Mouse (Mus musculus) erythroblast, adult 5-6 weeks (primary cell): Measurements from ENCODE around the gene Ccm2. TPM values are rescaled to one million over a fixed set of nuclear protein-coding genes. Genes with fewer than 3 reads are reported as not detected.

Source experiments
- ATAC-seq: replicated peaks from 2 replicates; pipeline ENCODE4 v1.8.0; 2016; ENCODE audit warnings: moderate number of reproducible peaks, mild to moderate bottlenecking, moderate TSS enrichment, inconsistent platforms; ENCODE audit not compliant: poor library complexity, low FRiP score, severe bottlenecking
- total RNA-seq, 2 experiments: library from RNA; stranded (forward) in 1 of 2; stranded (reverse) in 1 of 2; fragments of 150-400 nt in 1 of 2; fragments of 200-764, 138-1000 nt in 1 of 2; gene quantifications; 2 replicates each; pipeline versions ENCODE4 v1.2.3 to v1.2.4; 2015 to 2017; ENCODE audit warnings: low replicate concordance in 2 of 2

Gene Ccm2
- total RNA-seq, 2 experiments from 2014 or later: 11.0 to 15.7 TPM

- no peak for ATAC-seq
Measured at GRCm38 (mm10) chr11:6638537-6638936, 91.8 kb downstream of the Ccm2 start, which contains the start of gene Wap. Gene Wap (minus strand): TSS chr11:6638637.

- ATAC-seq: no peak
Measured at GRCm38 (mm10) chr11:6639072-6639471, 92.4 kb downstream of the Ccm2 start.

- ATAC-seq: no peak
Measured at GRCm38 (mm10) chr11:6644566-6644965, 97.9 kb downstream of the Ccm2 start.

Other genes with a start within 250 kb of the Ccm2 start
- 9.8 and 12.9 TPM in 2 replicates for gene Zmiz2, start 157.8 kb upstream of the Ccm2 start, total RNA-seq (2015; ENCODE audit: low replicate concordance)
- 1.5 and 3.1 TPM in 2 replicates for gene Zmiz2, start 157.8 kb upstream of the Ccm2 start, total RNA-seq (2017; ENCODE audit: low replicate concordance)
- 1,176 and 1,185 TPM in 2 replicates for gene Ppia, start 131.4 kb upstream of the Ccm2 start, total RNA-seq (2015; ENCODE audit: low replicate concordance)
- gene Ppia, start 131.4 kb upstream of the Ccm2 start, total RNA-seq (2017; ENCODE audit: low replicate concordance): 351 and 513 TPM in 2 replicates
- 53.3 and 54.0 TPM in 2 replicates for gene H2afv, start 102.4 kb upstream of the Ccm2 start, total RNA-seq (2015; ENCODE audit: low replicate concordance)
- 32.3 and 44.9 TPM in 2 replicates for gene H2afv, start 102.4 kb upstream of the Ccm2 start, total RNA-seq (2017; ENCODE audit: low replicate concordance)
- gene Purb, start 71.0 kb upstream of the Ccm2 start, total RNA-seq (2015; ENCODE audit: low replicate concordance): 16.1 and 21.9 TPM in 2 replicates
- gene Purb, start 71.0 kb upstream of the Ccm2 start, total RNA-seq (2017; ENCODE audit: low replicate concordance): 13.0 and 19.0 TPM in 2 replicates
- gene Myo1g, start 25.9 kb upstream of the Ccm2 start, total RNA-seq (2015; ENCODE audit: low replicate concordance): 19.2 and 20.8 TPM in 2 replicates
- 18.7 and 20.8 TPM in 2 replicates for gene Myo1g, start 25.9 kb upstream of the Ccm2 start, total RNA-seq (2017; ENCODE audit: low replicate concordance)
- 0.19 and 2.3 TPM in 2 replicates for gene Nacad, start 59.2 kb downstream of the Ccm2 start, total RNA-seq (2015; ENCODE audit: low replicate concordance)
- gene Nacad, start 59.2 kb downstream of the Ccm2 start, total RNA-seq (2017; ENCODE audit: low replicate concordance): not detected in 2 replicates
- gene Tbrg4, start 79.2 kb downstream of the Ccm2 start, total RNA-seq (2015; ENCODE audit: low replicate concordance): 8.8 and 10.4 TPM in 2 replicates
- gene Tbrg4, start 79.2 kb downstream of the Ccm2 start, total RNA-seq (2017; ENCODE audit: low replicate concordance): 10.3 and 18.3 TPM in 2 replicates
- not detected in 2 replicates for gene Wap, start 91.8 kb downstream of the Ccm2 start, total RNA-seq (2015; ENCODE audit: low replicate concordance)
- not detected in 2 replicates for gene Wap, start 91.8 kb downstream of the Ccm2 start, total RNA-seq (2017; ENCODE audit: low replicate concordance)
- gene Ramp3, start 111.6 kb downstream of the Ccm2 start, total RNA-seq (2015; ENCODE audit: low replicate concordance): not detected in 2 replicates
- gene Ramp3, start 111.6 kb downstream of the Ccm2 start, total RNA-seq (2017; ENCODE audit: low replicate concordance): not detected in 2 replicates